ENCODE assay signal across 8 mouse cellular contexts in the genomic region with DNA sequence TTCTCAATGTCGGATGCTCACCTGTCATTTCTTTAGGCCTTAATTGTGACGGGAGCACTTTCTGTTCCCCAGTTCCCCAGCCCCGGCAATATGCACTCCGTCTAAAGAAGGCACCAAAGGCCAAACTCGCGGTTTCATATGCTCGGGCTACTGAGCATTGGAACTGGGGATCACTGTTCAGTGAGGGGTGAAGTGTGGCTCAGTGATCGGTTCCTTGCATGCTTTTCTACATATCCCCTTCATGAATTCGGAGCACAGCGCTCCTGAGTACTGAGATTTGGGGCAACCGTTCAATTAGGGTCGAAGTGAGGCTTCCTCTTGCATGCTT. TPM values are rescaled to one million over a fixed set of nuclear protein-coding genes. Genes with fewer than 3 reads are reported as not detected.
DNase-seq lines count a peak whose midpoint lies in the region; ATAC-seq and TF ChIP-seq lines count a peak whose summit lies in the region.

No protein-coding gene starts in this region.

- no peak for DNase-seq in lung, embryonic 14.5 days
- no peak for DNase-seq in lung, postnatal 4 days
- no peak for DNase-seq in limb, embryonic 11.5 days (ENCODE audit: low spot score)
- no peak for DNase-seq in cerebellum, adult 9-11 months
- DNase-seq in urinary bladder, postnatal 36 days (ENCODE audit: low spot score in 2 of 2), result no peak
- no peak for DNase-seq in Muller cell, postnatal 12 days (ENCODE audit: inconsistent ontology term)

- H3K4me3 ChIP-seq in lung, embryonic 14.5 days (ENCODE audit: low read depth, low read length), result peak overlapping the region; percentile 81
- H3K4me3 ChIP-seq in embryonic facial prominence, embryonic 15.5 days (replicated peaks), result peak overlapping the region; percentile 86
- peak overlapping the region; percentile 82 for H3K4me3 ChIP-seq in limb, embryonic 11.5 days (ENCODE audit: low read depth, low read length)

- no peak for TF ChIP-seq CTCF in lung, embryonic 14.5 days (IDR thresholded peaks at IDR 0.05; ENCODE audit: low read depth)

- no peaks in the 10 kb centered on the region for H3K27me3 ChIP-seq in lung, embryonic 14.5 days (ENCODE audit: insufficient read depth, low read length)
- H3K27me3 ChIP-seq in embryonic facial prominence, embryonic 15.5 days, result no peaks in the 10 kb centered on the region
- no peaks in the 10 kb centered on the region for H3K27me3 ChIP-seq in limb, embryonic 11.5 days (ENCODE audit: control insufficient read depth, insufficient read depth, low read length)

- H3K27ac ChIP-seq in lung, embryonic 14.5 days (ENCODE audit: low read depth), result peak overlapping the region; percentile 83; the same call in 1 of the 2 replicates
- peak overlapping the region; percentile 88 for H3K27ac ChIP-seq in embryonic facial prominence, embryonic 15.5 days (replicated peaks)
- no peak overlapping the region for H3K27ac ChIP-seq in limb, embryonic 11.5 days (replicated peaks; ENCODE audit: low read depth, low read length)

- ATAC-seq in lung, embryonic 14.5 days (ENCODE audit: insufficient read depth), result peak; percentile 36; the same call in 1 of the 2 replicates
- ATAC-seq in embryonic facial prominence, embryonic 15.5 days (ENCODE audit: insufficient number of reproducible peaks, low FRiP score, low TSS enrichment, low read depth), result no peak
- peak; percentile 40; the same call in 1 of the 2 replicates for ATAC-seq in limb, embryonic 11.5 days (ENCODE audit: insufficient number of reproducible peaks, low FRiP score, low TSS enrichment, low read depth)
- ATAC-seq in neutrophil, adult 5-6 weeks (ENCODE audit: extremely low read depth, insufficient number of reproducible peaks, low FRiP score, poor library complexity, severe bottlenecking), result 0 out of 2 replicates have a peak, but pooled peaks have one; percentile 6

- no peaks in the 10 kb centered on the region for H3K9me3 ChIP-seq in lung, embryonic 14.5 days (ENCODE audit: low read depth, low read length)
- no peaks in the 10 kb centered on the region for H3K9me3 ChIP-seq in embryonic facial prominence, embryonic 15.5 days (replicated peaks)
- no peaks in the 10 kb centered on the region for H3K9me3 ChIP-seq in limb, embryonic 11.5 days (ENCODE audit: control insufficient read depth, low read length)

- peak overlapping the region; percentile 90 for H3K9ac ChIP-seq in lung, embryonic 14.5 days
- H3K9ac ChIP-seq in embryonic facial prominence, embryonic 15.5 days, result peak overlapping the region; percentile 28; the same call in 1 of the 2 replicates
- peak overlapping the region; percentile 94 for H3K9ac ChIP-seq in limb, embryonic 11.5 days (ENCODE audit: low read length)

- peak overlapping the region; percentile 78 for H3K4me2 ChIP-seq in lung, embryonic 14.5 days
- peak overlapping the region; percentile 58 for H3K4me2 ChIP-seq in embryonic facial prominence, embryonic 15.5 days (replicated peaks)
- peak overlapping the region; percentile 85 for H3K4me2 ChIP-seq in limb, embryonic 11.5 days (ENCODE audit: low read depth, severe bottlenecking)

- H3K36me3 ChIP-seq in lung, embryonic 14.5 days (ENCODE audit: insufficient read depth), result no peaks in the 10 kb centered on the region
- H3K36me3 ChIP-seq in embryonic facial prominence, embryonic 15.5 days, result no peaks in the 10 kb centered on the region
- H3K36me3 ChIP-seq in limb, embryonic 11.5 days (ENCODE audit: control insufficient read depth, insufficient read depth, low read length), result no peaks in the 10 kb centered on the region

- 16% methylated on average over 12 of the region's 12 CpGs for WGBS in lung, embryonic 14.5 days
- WGBS in embryonic facial prominence, embryonic 15.5 days, result 10% methylated on average over 12 of the region's 12 CpGs
- 20% methylated on average over 12 of the region's 12 CpGs for WGBS in limb, embryonic 11.5 days

- H3K4me1 ChIP-seq in lung, embryonic 14.5 days (ENCODE audit: insufficient read depth), result 0 out of 2 replicates have a peak, but pooled peaks cover 4% of the 10 kb centered on the region
- H3K4me1 ChIP-seq in embryonic facial prominence, embryonic 15.5 days, result peaks cover 21% of the 10 kb centered on the region
- H3K4me1 ChIP-seq in limb, embryonic 11.5 days (ENCODE audit: control insufficient read depth, insufficient read depth, low read length), result no peaks in the 10 kb centered on the region

RNA-seq across cellular contexts. Expression of a gene that starts 0.3 kb away (rescaled TPM):
- polyA plus RNA-seq in lung, embryonic 14.5 days (2014; fragmentation: Nextera tagmentation; extraction: Ambion mirVana), result 8.5 and 9.4 TPM in 2 replicates
- polyA plus RNA-seq in embryonic facial prominence, embryonic 15.5 days (2015; fragmentation: Nextera tagmentation; extraction: Ambion mirVana), result 5.7 and 5.9 TPM in 2 replicates
- polyA plus RNA-seq in limb, embryonic 11.5 days (2014; fragmentation: Nextera tagmentation; extraction: Ambion mirVana), result 5.3 TPM in 2 replicates
- 0.12 TPM in 1 of 2 replicates, not detected in the other for total RNA-seq in neutrophil, adult 5-6 weeks (2017)

RNA-seq across cellular contexts. Expression of a gene that starts 5.1 kb away (rescaled TPM):
- 1.4 and 1.6 TPM in 2 replicates for polyA plus RNA-seq in lung, embryonic 14.5 days (2014; fragmentation: Nextera tagmentation; extraction: Ambion mirVana)
- polyA plus RNA-seq in embryonic facial prominence, embryonic 15.5 days (2015; fragmentation: Nextera tagmentation; extraction: Ambion mirVana), result 3.7 and 4.4 TPM in 2 replicates
- polyA plus RNA-seq in limb, embryonic 11.5 days (2014; fragmentation: Nextera tagmentation; extraction: Ambion mirVana), result 0.25 and 0.34 TPM in 2 replicates
- 0.70 and 0.98 TPM in 2 replicates for total RNA-seq in neutrophil, adult 5-6 weeks (2017)

Comparison
In these comparisons a context has a peak if more than half of its experiments do, and no peak if none do; other contexts are left out.
1. H3K9ac ChIP-seq: peak in every context shown above with its lines; median percentile 94 in limb, embryonic 11.5 days; 90 in lung, embryonic 14.5 days; 28 in embryonic facial prominence, embryonic 15.5 days.